Mouse (Mus musculus): Measurements from ENCODE around the gene B230118H07Rik. TPM values are rescaled to one million over a fixed set of nuclear protein-coding genes. Genes with fewer than 3 reads are reported as not detected.
A peak's percentile ranks its signal among the peaks of the same experiment; 100 is the strongest.

The B230118H07Rik gene
- polyA plus RNA-seq, 1 experiment from 2014 or later: 14.9 TPM

DNA sequence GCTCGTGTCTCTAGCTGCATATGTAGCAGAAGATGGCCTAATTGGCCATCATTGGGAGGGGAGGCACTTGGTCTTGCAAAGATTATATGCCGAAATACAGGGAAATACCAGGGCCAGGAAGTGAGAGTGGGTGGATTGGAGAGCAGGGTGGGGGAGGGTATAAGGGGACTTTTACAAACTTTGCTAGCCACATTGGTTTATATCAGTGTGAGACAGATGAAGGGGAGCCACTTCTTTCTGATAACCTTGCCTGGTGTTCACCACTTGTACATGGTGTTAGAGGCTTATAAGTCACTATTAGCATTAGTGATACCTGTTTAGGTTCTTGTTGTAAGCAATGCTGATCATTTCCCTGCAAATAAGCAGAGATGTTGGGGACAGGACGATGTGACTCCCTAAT lies 68.4 kb downstream of the B230118H07Rik start:
- WGBS (ENCODE audit: insufficient replicate concordance): 41% methylated on average over 3 of the region's 3 CpGs
- Histone ChIP-seq H3K9me3 (replicated peaks) (no peaks in the 10 kb centered on the region), H3K4me2 (no peak overlapping the region), H3K4me1 (replicated peaks) (no peaks in the 10 kb centered on the region), H3K27ac (replicated peaks) (no peak overlapping the region), H3K36me3 (replicated peaks) (no peaks in the 10 kb centered on the region), H3K27me3 (no peaks in the 10 kb centered on the region), H3K9ac (no peak overlapping the region), H3K4me3 (replicated peaks) (no peak overlapping the region)
- ATAC-seq (ENCODE audit: insufficient read depth): no peak

DNA sequence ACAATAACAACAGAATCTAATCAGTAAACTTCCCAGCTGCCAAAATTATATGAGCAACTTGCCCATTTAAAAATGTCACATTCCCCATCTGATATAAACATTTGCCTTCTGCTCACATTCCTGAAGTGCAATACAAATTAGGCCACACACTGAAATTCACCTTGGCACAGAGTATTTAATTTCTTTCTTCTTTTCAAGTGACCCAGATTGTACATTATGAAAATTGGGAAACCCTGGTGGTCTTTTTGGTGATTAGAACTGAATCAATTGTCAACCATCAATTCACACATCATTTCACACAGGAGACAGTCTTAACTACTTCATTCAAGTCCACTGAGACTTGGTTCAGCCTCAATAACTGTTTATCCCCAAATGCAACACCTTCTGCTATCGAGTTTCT lies 68.9 kb downstream of the B230118H07Rik start:
- ATAC-seq (ENCODE audit: insufficient read depth): no peak
- WGBS (ENCODE audit: insufficient replicate concordance): 47% methylated on average over 1 of the region's 1 CpGs

DNA sequence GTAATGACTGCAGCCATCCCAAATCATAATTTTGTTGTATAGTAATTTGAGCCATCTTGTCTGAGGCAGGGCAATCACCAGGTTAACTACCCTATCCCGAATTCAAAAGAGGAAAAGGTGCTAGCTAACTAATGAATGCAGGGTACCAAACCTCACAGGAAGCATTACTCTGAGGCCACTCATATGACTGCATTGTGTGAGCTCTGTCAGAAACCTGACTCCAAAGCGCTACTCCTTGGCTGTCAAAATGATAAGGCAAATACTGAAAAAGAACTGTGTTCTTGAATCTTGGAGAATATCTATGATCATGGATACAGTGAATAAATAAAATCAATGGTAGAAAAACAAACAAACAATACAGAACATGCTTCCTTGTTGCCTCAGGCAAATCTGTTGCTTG lies 69.3 kb downstream of the B230118H07Rik start:
- Histone ChIP-seq H3K9me3 (replicated peaks) (no peaks in the 10 kb centered on the region), H3K9ac (no peak overlapping the region), H3K36me3 (replicated peaks) (no peaks in the 10 kb centered on the region), H3K4me2 (no peak overlapping the region), H3K4me1 (replicated peaks) (no peaks in the 10 kb centered on the region), H3K4me3 (replicated peaks) (no peak overlapping the region), H3K27me3 (no peaks in the 10 kb centered on the region), H3K27ac (replicated peaks) (no peak overlapping the region)
- WGBS (ENCODE audit: insufficient replicate concordance): 58% methylated on average over 2 of the region's 2 CpGs
- no peak for ATAC-seq (ENCODE audit: insufficient read depth)

More for the DNA sequence above, 68.9 kb downstream of the B230118H07Rik start:
- Histone ChIP-seq H3K9me3 (replicated peaks) (no peaks in the 10 kb centered on the region), H3K27ac (replicated peaks) (no peak overlapping the region), H3K9ac (no peak overlapping the region), H3K4me1 (replicated peaks) (no peaks in the 10 kb centered on the region), H3K27me3 (no peaks in the 10 kb centered on the region), H3K36me3 (replicated peaks) (no peaks in the 10 kb centered on the region), H3K4me2 (no peak overlapping the region), H3K4me3 (replicated peaks) (no peak overlapping the region)

DNA sequence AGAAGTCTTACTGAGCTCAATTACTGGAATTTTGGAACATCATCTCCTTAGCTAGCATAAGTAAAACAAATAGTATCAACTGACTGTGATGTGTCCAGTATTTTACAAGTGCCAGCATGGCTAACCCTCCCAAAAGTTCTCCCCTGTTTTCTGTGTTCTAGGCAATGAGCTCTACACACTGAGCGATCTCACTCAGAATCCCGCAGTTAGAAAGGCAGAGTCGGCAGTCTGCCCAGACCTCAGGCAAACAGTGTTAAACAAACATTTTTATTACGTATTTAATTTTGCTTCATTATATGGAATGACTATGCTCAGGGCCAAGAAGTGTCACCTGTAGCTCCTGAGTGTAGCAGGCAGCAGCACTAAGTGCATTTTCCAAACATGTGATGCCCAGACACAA lies 72.1 kb downstream of the B230118H07Rik start:
- WGBS (ENCODE audit: insufficient replicate concordance): 85% methylated on average over 4 of the region's 4 CpGs
- Histone ChIP-seq H3K4me2 (no peak overlapping the region), H3K27ac (replicated peaks) (no peak overlapping the region), H3K36me3 (replicated peaks) (no peaks in the 10 kb centered on the region), H3K4me3 (replicated peaks) (no peak overlapping the region), H3K4me1 (replicated peaks) (no peaks in the 10 kb centered on the region), H3K9ac (no peak overlapping the region), H3K9me3 (replicated peaks) (no peaks in the 10 kb centered on the region), H3K27me3 (no peaks in the 10 kb centered on the region)
- ATAC-seq (ENCODE audit: insufficient read depth): no peak

DNA sequence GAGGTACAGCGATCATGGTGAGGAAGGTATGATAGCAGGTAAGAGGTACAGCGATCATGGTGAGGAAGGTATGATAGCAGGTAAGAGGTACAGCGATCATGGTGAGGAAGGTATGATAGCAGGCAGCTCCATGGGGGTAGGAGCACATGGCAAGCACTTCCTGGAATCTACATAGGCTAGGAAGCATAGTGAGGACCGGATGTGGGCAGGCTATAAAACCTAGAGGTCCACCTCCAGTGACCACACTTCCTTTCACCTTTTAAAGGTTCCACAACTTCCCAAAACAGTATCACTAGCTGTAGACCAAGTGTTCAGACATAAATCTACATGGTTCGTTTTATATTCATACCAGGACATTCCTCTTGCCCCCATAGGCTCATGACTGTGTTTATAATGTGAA lies 80.1 kb downstream of the B230118H07Rik start:
- no peak for ATAC-seq (ENCODE audit: insufficient read depth)

DNA sequence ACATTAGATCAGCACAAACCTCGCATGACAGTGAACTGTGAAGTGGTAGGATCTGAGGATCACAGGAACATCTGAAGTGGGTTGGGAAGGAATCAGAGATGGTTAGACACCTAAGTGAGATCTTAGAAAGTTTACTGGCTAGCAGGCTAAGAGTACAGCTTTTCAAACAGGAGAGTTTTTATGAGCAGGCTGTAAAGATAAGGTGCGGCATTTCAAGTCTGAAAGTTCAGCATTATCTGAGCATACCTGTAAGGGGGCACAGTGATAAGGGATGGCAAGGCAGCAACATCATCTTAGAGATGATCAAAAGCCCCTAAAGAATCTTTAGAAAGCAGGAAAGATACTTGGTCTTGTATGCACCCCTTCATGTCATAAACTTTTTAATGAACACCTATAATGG lies 81.8 kb downstream of the B230118H07Rik start:
- Histone ChIP-seq H3K27me3 (no peaks in the 10 kb centered on the region), H3K36me3 (replicated peaks) (no peaks in the 10 kb centered on the region), H3K9ac (no peak overlapping the region), H3K4me3 (replicated peaks) (no peak overlapping the region), H3K4me1 (replicated peaks) (no peaks in the 10 kb centered on the region), H3K27ac (replicated peaks) (no peak overlapping the region), H3K4me2 (no peak overlapping the region), H3K9me3 (replicated peaks) (no peaks in the 10 kb centered on the region)
- ATAC-seq (ENCODE audit: insufficient read depth): no peak
- 48% methylated on average over 2 of the region's 2 CpGs for WGBS (ENCODE audit: insufficient replicate concordance)

More for the DNA sequence above, 80.1 kb downstream of the B230118H07Rik start:
- Histone ChIP-seq H3K4me2 (no peak overlapping the region), H3K9me3 (replicated peaks) (no peaks in the 10 kb centered on the region), H3K27ac (replicated peaks) (no peak overlapping the region), H3K4me3 (replicated peaks) (no peak overlapping the region), H3K27me3 (no peaks in the 10 kb centered on the region), H3K9ac (no peak overlapping the region), H3K36me3 (replicated peaks) (no peaks in the 10 kb centered on the region), H3K4me1 (replicated peaks) (no peaks in the 10 kb centered on the region)
- 65% methylated on average over 4 of the region's 5 CpGs for WGBS (ENCODE audit: insufficient replicate concordance)

DNA sequence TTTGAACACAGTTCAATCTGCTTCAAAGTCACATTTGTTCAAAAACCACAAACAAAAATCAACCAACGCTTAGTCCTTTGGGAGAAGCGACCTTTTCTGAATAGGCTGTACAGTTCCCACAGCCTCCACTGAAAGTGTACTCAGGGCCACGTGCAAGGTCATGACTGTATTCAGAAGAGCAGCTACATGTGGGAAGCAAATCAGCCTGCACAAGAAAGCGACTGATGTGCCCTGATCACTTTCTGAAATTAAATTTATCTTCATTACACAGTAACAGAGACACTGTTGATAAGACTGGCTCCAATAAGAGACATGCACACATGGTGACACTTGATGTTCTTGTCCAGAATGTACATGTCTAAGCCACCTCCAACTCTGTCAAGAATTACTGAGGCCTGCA lies 85.6 kb downstream of the B230118H07Rik start:
- no peak overlapping the region for H3K27ac ChIP-seq (replicated peaks)
- H3K4me1 ChIP-seq (replicated peaks): no peaks in the 10 kb centered on the region
- no peak overlapping the region for H3K4me3 ChIP-seq (replicated peaks)
- H3K27me3 ChIP-seq: no peaks in the 10 kb centered on the region
- WGBS (ENCODE audit: insufficient replicate concordance): 49% methylated on average over 4 of the region's 4 CpGs
- no peak overlapping the region for H3K9ac ChIP-seq
- no peaks in the 10 kb centered on the region for H3K36me3 ChIP-seq (replicated peaks)
- no peaks in the 10 kb centered on the region for H3K9me3 ChIP-seq (replicated peaks)
- H3K4me2 ChIP-seq: no peak overlapping the region
- ATAC-seq (ENCODE audit: insufficient read depth): peak; percentile 58

DNA sequence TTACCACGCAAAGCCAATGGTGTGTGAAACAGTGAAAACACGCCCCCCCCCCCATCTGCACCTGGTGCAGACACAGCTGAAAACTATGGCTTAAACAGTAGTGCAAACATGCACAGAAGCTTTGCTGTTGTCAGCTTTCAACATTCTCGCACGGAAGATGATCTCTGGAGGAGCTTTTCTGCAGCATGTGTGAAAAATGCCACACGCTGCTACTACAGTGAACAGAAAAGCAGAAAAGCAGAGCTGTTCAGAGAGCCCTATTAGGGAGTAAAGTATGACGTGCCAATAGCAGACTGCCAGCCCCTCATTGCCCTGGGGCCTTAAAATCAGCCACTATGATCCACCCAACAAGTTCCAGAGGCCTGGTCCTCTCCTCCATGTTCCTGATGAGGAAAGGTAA lies 86.1 kb downstream of the B230118H07Rik start:
- Histone ChIP-seq H3K4me2 (no peak overlapping the region), H3K9ac (no peak overlapping the region)

DNA sequence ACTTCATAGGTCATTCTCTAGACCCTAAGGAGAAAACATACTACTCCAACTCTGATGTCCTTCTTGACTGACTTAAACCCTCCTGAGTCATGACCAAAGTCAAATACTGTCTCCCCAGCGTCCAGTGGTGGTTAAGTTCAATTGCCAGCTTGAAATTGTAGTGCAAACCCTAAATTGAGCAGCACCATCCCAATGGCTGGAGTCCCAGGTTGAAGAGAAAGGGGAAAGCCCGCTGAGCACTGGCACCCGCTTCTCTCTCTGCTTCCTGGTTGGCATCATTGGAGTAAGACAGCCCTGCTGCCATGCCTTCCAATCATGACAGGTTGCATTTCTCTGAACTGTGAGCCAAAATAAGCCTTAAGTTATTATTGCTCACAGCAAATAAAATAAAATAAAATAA lies 89.9 kb downstream of the B230118H07Rik start:
- Histone ChIP-seq H3K4me2 (no peak overlapping the region), H3K27ac (replicated peaks) (no peak overlapping the region), H3K4me1 (replicated peaks) (no peaks in the 10 kb centered on the region), H3K9me3 (replicated peaks) (no peaks in the 10 kb centered on the region), H3K9ac (no peak overlapping the region), H3K36me3 (replicated peaks) (no peaks in the 10 kb centered on the region), H3K27me3 (no peaks in the 10 kb centered on the region), H3K4me3 (replicated peaks) (no peak overlapping the region)
- WGBS (ENCODE audit: insufficient replicate concordance): 68% methylated on average over 3 of the region's 3 CpGs
- no peak for ATAC-seq (ENCODE audit: insufficient read depth)

More for the DNA sequence above, 86.1 kb downstream of the B230118H07Rik start:
- Histone ChIP-seq H3K9me3 (replicated peaks) (no peaks in the 10 kb centered on the region), H3K36me3 (replicated peaks) (no peaks in the 10 kb centered on the region), H3K27ac (replicated peaks) (no peak overlapping the region), H3K27me3 (no peaks in the 10 kb centered on the region), H3K4me1 (replicated peaks) (no peaks in the 10 kb centered on the region), H3K4me3 (replicated peaks) (no peak overlapping the region)
- no peak for ATAC-seq (ENCODE audit: insufficient read depth)
- WGBS (ENCODE audit: insufficient replicate concordance): 72% methylated on average over 6 of the region's 6 CpGs

DNA sequence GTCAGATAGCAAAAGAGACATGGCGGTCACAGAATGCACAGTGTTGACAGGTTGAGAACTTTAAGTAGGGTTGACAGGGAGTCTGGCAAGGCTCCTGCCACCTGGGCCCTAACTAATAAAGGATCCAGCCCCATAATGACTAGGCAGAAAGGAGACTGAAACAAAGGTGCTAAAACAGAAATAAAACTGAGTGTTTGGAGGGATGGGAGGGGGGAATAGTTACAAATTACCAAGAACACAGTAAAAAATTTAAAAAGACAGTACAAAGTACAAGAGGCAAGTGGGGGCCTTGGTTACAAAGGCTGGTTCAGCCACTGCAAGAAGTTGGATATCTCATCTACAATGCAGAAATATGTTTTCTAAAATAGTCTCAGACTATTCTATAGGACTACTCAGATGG lies 93.4 kb downstream of the B230118H07Rik start:
- ATAC-seq (ENCODE audit: insufficient read depth): no peak
- no peaks in the 10 kb centered on the region for H3K9me3 ChIP-seq (replicated peaks)
- H3K27me3 ChIP-seq: no peaks in the 10 kb centered on the region
- no peak overlapping the region for H3K9ac ChIP-seq
- no peak overlapping the region for H3K27ac ChIP-seq (replicated peaks)
- no peak overlapping the region for H3K4me2 ChIP-seq
- H3K4me3 ChIP-seq (replicated peaks): no peak overlapping the region
- H3K4me1 ChIP-seq (replicated peaks): no peaks in the 10 kb centered on the region
- WGBS (ENCODE audit: insufficient replicate concordance): 77% methylated on average over 1 of the region's 1 CpGs
- H3K36me3 ChIP-seq (replicated peaks): no peaks in the 10 kb centered on the region

DNA sequence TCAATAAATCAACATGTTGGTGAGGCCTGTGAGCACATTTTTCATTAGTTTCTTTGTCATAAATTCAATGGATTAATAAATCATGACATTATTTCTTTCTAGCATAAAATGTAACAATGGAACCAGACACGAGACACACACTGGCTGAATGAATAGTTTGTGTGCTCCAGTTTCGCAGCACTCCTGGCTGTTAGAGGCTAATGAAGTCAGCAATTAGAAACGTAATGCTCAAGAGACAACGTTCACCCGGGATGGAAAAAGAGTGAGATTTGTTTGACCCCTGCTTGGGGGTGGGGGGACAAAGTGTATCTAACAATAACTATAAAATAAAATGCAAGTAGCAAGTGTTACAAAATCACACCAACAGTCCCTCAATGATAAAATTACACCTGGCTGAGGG lies 95.5 kb downstream of the B230118H07Rik start:
- no peak for ATAC-seq (ENCODE audit: insufficient read depth)
- Histone ChIP-seq H3K4me2 (no peak overlapping the region), H3K9ac (no peak overlapping the region), H3K27me3 (no peaks in the 10 kb centered on the region), H3K4me3 (replicated peaks) (no peak overlapping the region), H3K4me1 (replicated peaks) (no peaks in the 10 kb centered on the region), H3K9me3 (replicated peaks) (no peaks in the 10 kb centered on the region), H3K36me3 (replicated peaks) (no peaks in the 10 kb centered on the region), H3K27ac (replicated peaks) (no peak overlapping the region)
- WGBS (ENCODE audit: insufficient replicate concordance): 61% methylated on average over 5 of the region's 5 CpGs

DNA sequence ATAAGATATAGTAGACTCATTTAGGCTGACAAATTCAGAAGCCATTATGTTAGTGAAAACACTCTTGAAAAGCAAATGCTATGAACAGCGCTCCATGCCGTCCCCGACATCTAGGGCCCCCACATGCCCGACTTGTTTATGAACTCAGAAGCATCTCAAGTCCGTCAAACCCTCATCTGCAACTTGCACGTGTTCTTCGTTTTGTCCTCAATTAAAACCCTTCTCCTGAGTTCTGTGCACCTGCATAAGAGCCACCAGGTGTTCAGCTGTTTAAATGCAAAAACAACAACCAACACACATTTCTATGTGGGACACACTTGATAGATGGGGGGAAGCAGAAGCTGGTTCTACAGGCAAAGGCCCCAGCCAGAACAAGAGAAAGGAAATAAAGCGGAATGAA lies 97.0 kb downstream of the B230118H07Rik start:
- no peak overlapping the region for H3K4me2 ChIP-seq
- no peaks in the 10 kb centered on the region for H3K9me3 ChIP-seq (replicated peaks)
- H3K27me3 ChIP-seq: no peaks in the 10 kb centered on the region
- no peaks in the 10 kb centered on the region for H3K4me1 ChIP-seq (replicated peaks)
- ATAC-seq (ENCODE audit: insufficient read depth): no peak
- WGBS (ENCODE audit: insufficient replicate concordance): 63% methylated on average over 8 of the region's 8 CpGs
- no peaks in the 10 kb centered on the region for H3K36me3 ChIP-seq (replicated peaks)
- no peak overlapping the region for H3K9ac ChIP-seq
- no peak overlapping the region for H3K4me3 ChIP-seq (replicated peaks)
- H3K27ac ChIP-seq (replicated peaks): no peak overlapping the region
